Mouse (Mus musculus) limb, embryonic 12.5 days (tissue): ENCODE results near the gene Tpcn2. TPM values are rescaled to one million over a fixed set of nuclear protein-coding genes. Genes with fewer than 3 reads are reported as not detected.
A peak's percentile ranks its signal among the peaks of the same experiment; 100 is the strongest.

Experiments
- ATAC-seq: fragments of 200-750 bp; cut with Nextera tagmentation; 2 replicates; pipeline ENCODE4 v1.8.0; 2017; ENCODE audit warnings: low read depth, moderate TSS enrichment; ENCODE audit not compliant: insufficient number of reproducible peaks, insufficient read depth, low FRiP score, low TSS enrichment
- H3K27ac ChIP-seq: fragments of 300-500 bp; sonication (generic); 2 replicates; pipeline ENCODE4 v1.5.1; 2016; ENCODE audit warnings: mild to moderate bottlenecking, moderate library complexity
- H3K27me3 ChIP-seq: fragments of 300-500 bp; sonication (generic); 2 replicates; pipeline ENCODE4 v1.6.1; 2016; ENCODE audit warnings: mild to moderate bottlenecking, moderate library complexity
- H3K36me3 ChIP-seq: fragments of 300-500 bp; sonication (generic); 2 replicates; pipeline ENCODE4 v1.6.1; 2016; ENCODE audit warnings: mild to moderate bottlenecking, moderate library complexity
- H3K4me1 ChIP-seq: fragments of 300-500 bp; sonication (generic); replicated peaks from 2 replicates; pipeline ENCODE4 v1.6.1; 2016
- H3K4me2 ChIP-seq: fragments of 300-500 bp; sonication (generic); 2 replicates; pipeline ENCODE4 v1.6.1; 2016; ENCODE audit warnings: mild to moderate bottlenecking, moderate library complexity
- H3K4me3 ChIP-seq: fragments of 300-500 bp; sonication (generic); replicated peaks from 2 replicates; pipeline ENCODE4 v1.5.1; 2016; ENCODE audit warnings: mild to moderate bottlenecking
- H3K9ac ChIP-seq: fragments of 300-500 bp; sonication (generic); replicated peaks from 2 replicates; pipeline ENCODE4 v1.6.1; 2016; ENCODE audit warnings: mild to moderate bottlenecking, moderate library complexity
- H3K9me3 ChIP-seq: fragments of 300-500 bp; sonication (generic); 2 replicates; pipeline ENCODE4 v1.6.1; 2016; ENCODE audit warnings: mild to moderate bottlenecking, moderate library complexity
- WGBS: fragments of 180-500 bp; shearing (Covaris S2); methylation state at CpG from one replicate; pipeline ENCODE4 v1.1.7; 2016; 5-methylcytosine and 5-hydroxymethylcytosine counted together
- polyA plus RNA-seq: library from polyadenylated mRNA; unstranded; fragments of >200 nt; fragmentation: Nextera tagmentation; extraction: Ambion mirVana; gene quantifications from 2 replicates; pipeline ENCODE4 v1.2.1, GENCODE M21; 2016

Gene Tpcn2
- polyA plus RNA-seq = 9.1 and 10.2 TPM in 2 replicates

DNA sequence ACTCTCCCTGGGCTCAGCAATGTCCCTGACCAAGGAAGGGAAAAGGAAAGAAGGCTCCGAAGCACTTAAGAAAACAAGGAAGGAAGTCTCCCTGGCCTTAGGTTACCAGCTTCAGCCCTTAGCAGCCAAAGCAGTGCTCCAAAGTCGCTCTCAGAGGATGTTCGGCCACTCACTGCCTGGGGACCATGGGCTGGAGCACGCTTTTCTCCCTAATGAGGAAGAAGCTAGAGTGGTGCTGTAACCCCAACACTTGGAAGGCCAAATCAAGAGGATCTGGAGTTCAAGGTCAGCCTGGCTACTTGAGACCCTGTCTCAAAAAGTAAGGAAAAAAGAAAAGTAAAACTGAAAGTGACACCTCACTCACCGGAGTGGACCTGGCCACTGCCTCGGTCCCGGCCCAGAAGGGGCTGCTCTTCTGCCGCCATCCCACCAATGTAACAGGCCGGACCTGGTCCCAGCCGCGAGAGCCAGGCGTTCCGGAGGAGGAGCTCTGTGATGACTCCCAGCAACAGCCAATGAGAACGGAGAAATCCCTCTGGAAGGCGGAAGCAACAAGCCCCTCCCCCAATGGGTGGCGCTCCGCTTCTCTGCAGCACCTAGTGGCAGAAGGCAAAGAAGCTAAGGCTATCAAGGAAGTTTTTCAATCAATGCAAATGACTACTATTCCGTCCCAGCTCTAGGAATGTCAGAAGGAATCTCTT is at the start of gene Tpcn2:
Gene Tpcn2, minus strand, starts transcription at position 525 of the 701 bp plus-strand sequence.
- peak within 1 kb of the TSS; percentile 58 for H3K4me3 ChIP-seq
- ATAC-seq = peak; percentile 89
- peak within 1 kb of the TSS; percentile 82 for H3K4me2 ChIP-seq
- WGBS = 4% methylated on average over 18 of the region's 18 CpGs
- no peaks in the 10 kb centered on the region for H3K9me3 ChIP-seq
- H3K4me1 ChIP-seq = peaks cover 27% of the 10 kb centered on the region
- H3K27ac ChIP-seq = peak within 1 kb of the TSS; percentile 35; the same call in 1 of the 2 replicates
- peaks cover 16% of the 10 kb centered on the region for H3K36me3 ChIP-seq
- H3K9ac ChIP-seq = peak within 1 kb of the TSS; percentile 71
- no peaks in the 10 kb centered on the region for H3K27me3 ChIP-seq

DNA sequence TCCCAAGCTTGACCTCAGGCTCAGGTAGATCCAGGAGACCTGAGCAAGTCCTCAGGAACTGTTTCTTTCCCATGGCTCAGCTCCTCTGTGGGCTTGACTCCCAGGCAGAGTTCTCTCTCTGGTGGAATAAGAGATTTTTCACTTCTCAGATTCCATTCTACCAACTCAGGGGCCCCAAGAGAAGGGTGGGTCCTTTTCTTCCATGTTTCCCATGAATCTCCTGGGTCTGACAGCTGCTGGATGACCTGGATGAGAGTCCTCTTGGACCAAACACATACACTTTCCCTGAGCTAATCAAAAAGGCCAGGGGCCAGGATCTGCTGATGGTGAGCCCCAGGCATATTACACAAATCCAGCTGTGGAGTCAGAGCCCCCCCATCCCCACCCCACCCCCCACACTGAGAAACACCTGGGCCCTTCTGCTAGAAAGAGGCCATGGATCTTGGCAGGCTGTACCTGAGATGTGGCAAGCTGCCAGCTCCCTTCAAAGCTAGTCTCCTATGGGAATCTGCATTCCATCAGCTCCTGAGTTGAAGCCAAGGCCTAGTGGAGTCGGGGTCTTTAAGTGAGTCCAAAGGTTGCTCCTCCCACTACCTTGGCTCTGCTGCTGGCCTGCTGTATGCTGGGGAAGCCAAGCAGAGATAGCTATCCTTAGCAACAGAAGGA is 48.7 kb upstream of the Tpcn2 start:
- peak overlapping the region; percentile 64 for H3K27ac ChIP-seq
- ATAC-seq = 0 out of 2 replicates have a peak, but pooled peaks have one; percentile 35
- no peaks in the 10 kb centered on the region for H3K9me3 ChIP-seq
- no peak overlapping the region for H3K4me3 ChIP-seq
- H3K27me3 ChIP-seq = no peaks in the 10 kb centered on the region
- H3K4me1 ChIP-seq = peaks cover 38% of the 10 kb centered on the region
- H3K36me3 ChIP-seq = no peaks in the 10 kb centered on the region
- 21% methylated on average over 1 of the region's 1 CpGs for WGBS
- H3K9ac ChIP-seq = no peak overlapping the region
- no peak overlapping the region for H3K4me2 ChIP-seq

DNA sequence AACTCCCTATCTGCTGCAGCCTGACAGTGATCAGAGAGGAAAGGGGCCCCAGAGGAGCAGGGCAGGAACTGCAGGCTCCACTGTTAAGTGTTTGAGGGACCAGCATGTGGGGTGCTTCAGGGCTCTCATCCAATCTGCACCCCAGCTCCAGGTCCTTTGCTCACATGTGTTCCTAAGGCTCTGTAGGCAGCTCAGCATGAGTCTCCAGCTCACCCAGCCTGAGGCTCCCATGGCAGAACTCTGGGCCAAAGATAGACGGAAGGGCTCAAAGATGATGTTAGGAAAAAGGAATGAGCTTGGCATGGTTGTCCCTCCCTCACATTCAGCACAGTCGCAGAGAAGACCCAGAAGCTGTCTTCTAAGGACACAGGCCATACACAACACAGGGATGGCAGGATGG is 46.8 kb upstream of the Tpcn2 start:
- Histone ChIP-seq H3K36me3 (no peaks in the 10 kb centered on the region), H3K4me2 (no peak overlapping the region), H3K27ac (0 out of 2 replicates have a peak overlapping the region, but pooled peaks have one; percentile 84), H3K4me3 (no peak overlapping the region), H3K9me3 (no peaks in the 10 kb centered on the region), H3K27me3 (no peaks in the 10 kb centered on the region), H3K4me1 (peaks cover 38% of the 10 kb centered on the region), H3K9ac (no peak overlapping the region)
- ATAC-seq = no peak
- WGBS = 76% methylated on average over 2 of the region's 2 CpGs

DNA sequence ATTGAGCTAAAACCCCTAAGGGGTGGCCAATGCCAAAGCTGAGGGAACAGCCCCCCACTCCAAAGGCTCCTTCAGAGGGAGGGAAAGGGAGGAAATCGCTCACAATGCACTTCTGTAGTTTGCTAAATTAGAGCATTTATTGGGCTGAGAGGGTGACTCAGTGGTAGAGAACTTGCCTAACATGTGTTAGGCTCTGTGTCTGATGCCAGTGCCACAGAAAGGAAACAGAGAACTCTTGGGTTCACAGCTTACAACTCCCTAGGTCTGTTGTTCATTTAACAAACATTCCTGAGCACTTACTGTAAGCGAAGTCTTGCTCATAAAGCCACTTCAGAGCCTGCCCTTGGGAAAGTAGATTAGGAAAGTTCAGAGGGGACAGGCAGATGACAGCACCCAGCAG is 46.2 kb upstream of the Tpcn2 start:
- no peaks in the 10 kb centered on the region for H3K9me3 ChIP-seq
- no peaks in the 10 kb centered on the region for H3K36me3 ChIP-seq
- WGBS = 33% methylated on average over 2 of the region's 2 CpGs
- H3K4me2 ChIP-seq = no peak overlapping the region
- no peak overlapping the region for H3K4me3 ChIP-seq
- no peaks in the 10 kb centered on the region for H3K27me3 ChIP-seq
- ATAC-seq = no peak
- peaks cover 38% of the 10 kb centered on the region for H3K4me1 ChIP-seq
- H3K9ac ChIP-seq = no peak overlapping the region
- peak overlapping the region; percentile 84 for H3K27ac ChIP-seq

DNA sequence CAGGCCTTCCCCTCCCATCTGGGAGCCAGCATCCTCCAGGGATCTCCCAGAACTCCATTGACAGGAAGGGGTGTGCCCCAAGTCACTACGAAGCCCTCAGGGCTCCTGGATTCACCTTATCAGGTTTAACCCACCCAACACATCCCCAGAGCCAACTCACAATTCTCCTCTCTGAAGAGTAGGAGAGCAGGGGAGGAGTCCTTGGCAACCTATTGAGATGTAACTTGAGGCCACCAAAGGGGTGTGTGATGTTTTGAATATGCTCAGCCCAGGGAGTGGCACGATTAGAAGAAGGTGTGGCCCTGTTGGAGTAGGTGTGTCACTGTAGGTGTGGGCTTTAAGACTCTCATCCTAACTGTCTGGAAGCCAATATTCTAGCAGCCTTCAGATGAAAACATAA is 41.9 kb upstream of the Tpcn2 start:
- ATAC-seq = no peak
- Histone ChIP-seq H3K4me3 (no peak overlapping the region), H3K4me2 (no peak overlapping the region), H3K27me3 (no peaks in the 10 kb centered on the region), H3K9ac (no peak overlapping the region), H3K4me1 (peaks cover 16% of the 10 kb centered on the region), H3K36me3 (no peaks in the 10 kb centered on the region), H3K27ac (no peak overlapping the region), H3K9me3 (no peaks in the 10 kb centered on the region)
- 23% methylated on average over 2 of the region's 2 CpGs for WGBS

DNA sequence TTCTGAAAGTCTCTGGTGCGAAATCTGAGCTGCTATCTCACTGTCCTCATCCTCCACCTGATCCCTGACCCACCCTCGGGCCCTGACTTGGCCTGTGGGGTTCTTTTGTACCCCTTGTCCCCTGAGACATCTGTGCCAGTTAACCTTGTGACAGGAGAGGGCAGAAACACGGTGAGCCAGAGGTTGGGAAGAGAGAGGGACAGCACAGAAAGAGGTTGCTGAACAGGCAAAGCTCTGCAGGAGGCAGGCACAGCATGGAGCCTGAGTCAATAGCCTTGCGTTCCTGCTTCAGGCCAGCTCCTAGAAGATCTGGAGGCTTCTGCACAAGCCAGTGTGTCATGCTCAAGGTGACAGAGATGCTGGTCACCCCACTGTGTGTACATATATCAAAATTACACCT is 39.8 kb upstream of the Tpcn2 start:
- H3K4me2 ChIP-seq = no peak overlapping the region
- H3K27me3 ChIP-seq = no peaks in the 10 kb centered on the region
- no peak for ATAC-seq
- no peaks in the 10 kb centered on the region for H3K9me3 ChIP-seq
- H3K27ac ChIP-seq = no peak overlapping the region
- 36% methylated on average over 4 of the region's 4 CpGs for WGBS
- no peaks in the 10 kb centered on the region for H3K36me3 ChIP-seq
- H3K9ac ChIP-seq = no peak overlapping the region
- no peak overlapping the region for H3K4me3 ChIP-seq
- no peaks in the 10 kb centered on the region for H3K4me1 ChIP-seq

DNA sequence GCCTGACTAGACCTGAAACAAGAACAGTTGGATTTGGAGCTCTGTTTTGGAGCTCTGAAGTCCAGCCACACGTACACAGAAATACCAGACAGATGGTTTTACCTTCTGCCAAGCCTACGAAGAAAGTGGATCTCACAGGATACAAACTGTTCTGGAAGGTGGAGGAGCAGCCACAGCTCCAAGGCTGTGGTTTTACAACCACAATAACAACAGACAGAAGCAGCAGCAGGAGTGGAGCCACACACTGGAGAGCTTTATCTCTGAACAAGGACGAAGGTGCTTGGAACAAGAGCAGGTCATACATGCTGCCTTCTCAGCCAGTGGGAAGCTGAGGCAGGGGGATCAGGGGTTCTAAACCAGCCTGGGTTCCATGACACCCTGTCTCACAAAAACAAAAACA is 35.7 kb upstream of the Tpcn2 start:
- no peak for ATAC-seq
- Histone ChIP-seq H3K4me2 (no peak overlapping the region), H3K4me1 (no peaks in the 10 kb centered on the region), H3K36me3 (no peaks in the 10 kb centered on the region), H3K9ac (no peak overlapping the region), H3K27me3 (0 out of 2 replicates have a peak, but pooled peaks cover 4% of the 10 kb centered on the region), H3K4me3 (no peak overlapping the region), H3K9me3 (no peaks in the 10 kb centered on the region), H3K27ac (no peak overlapping the region)
- WGBS = 50% methylated on average over 3 of the region's 3 CpGs

DNA sequence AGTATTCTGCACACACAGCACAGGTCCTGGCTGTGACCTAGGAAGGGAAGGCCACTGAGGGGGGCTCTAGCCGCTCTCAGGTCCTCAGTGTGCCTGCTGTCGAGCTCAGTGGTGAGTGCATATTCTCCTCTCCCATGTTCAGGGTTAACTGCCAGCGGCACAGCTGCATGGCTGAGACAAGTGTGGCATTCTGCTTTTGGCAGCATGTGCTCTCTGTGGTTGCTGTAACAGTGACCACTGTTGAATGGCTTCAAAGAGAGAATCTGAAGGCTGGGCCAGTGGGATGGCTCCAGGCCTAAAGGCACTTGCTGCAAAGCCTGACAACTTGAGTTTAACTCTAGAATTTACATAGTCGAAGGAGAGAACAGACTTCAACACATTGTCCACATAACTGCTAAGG is 33.7 kb upstream of the Tpcn2 start:
- no peak for ATAC-seq
- Histone ChIP-seq H3K9ac (no peak overlapping the region), H3K27me3 (0 out of 2 replicates have a peak, but pooled peaks cover 4% of the 10 kb centered on the region), H3K4me3 (no peak overlapping the region), H3K9me3 (no peaks in the 10 kb centered on the region), H3K4me2 (no peak overlapping the region), H3K36me3 (no peaks in the 10 kb centered on the region), H3K27ac (no peak overlapping the region), H3K4me1 (no peaks in the 10 kb centered on the region)
- WGBS = 75% methylated on average over 4 of the region's 4 CpGs

DNA sequence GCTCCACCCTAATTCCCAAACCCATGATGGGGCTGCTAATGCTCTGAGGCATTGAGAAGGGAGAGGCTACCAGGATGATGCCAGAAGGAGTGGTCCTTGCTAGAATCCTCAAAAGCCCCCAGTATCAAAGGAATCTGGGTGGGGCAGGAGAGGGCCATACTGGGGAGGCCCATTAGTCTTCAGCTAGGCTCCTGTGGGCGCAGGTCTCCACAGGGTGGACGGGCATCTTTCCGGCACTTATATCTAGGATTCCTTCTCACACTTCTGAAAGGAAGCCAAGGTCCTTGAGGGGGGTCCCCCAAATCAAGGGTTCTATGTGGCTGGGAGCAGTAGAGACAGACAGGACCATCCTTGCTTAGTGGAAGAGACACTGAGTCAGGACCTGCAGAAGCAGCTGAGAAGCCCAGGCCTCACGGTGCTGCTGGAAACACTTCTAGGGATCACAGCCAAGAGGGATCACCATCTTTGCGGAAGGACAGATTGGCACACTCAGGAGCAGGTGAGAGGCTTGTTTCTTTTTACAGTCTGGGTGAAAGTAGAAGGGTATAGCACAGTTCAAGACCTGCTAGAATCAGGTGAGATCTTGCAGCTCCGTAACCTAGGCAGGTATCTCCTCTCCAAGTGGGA is 31.1 kb upstream of the Tpcn2 start, which contains the start of gene Mrgprd:
Gene Mrgprd, plus strand, starts transcription at position 51 of the 627 bp plus-strand sequence.
- Histone ChIP-seq H3K9me3 (no peaks in the 10 kb centered on the region), H3K9ac (no peak within 1 kb of the TSS), H3K36me3 (no peaks in the 10 kb centered on the region), H3K4me3 (no peak within 1 kb of the TSS), H3K27ac (no peak within 1 kb of the TSS), H3K4me2 (no peak within 1 kb of the TSS), H3K27me3 (0 out of 2 replicates have a peak, but pooled peaks cover 4% of the 10 kb centered on the region), H3K4me1 (no peaks in the 10 kb centered on the region)
- no peak for ATAC-seq
- WGBS = 88% methylated on average over 6 of the region's 6 CpGs

DNA sequence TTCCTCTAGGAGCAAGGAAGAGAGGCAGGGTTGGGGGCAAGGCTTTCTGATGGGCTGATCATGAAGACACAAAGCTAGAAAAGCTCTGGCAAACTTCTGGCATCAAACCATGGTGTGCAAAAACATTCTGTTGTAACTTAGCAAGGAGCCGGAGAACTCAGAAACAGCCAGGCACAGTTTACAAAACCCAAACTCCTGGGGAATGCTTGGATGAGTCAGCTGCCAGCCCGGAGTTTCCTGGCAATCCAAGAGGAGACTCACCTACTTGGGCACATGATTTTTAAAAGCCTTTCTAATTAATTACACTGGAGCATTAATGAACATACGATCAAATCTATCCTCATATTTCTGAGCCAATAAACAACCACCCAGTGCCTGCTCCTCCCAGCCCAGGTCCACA is 28.3 kb upstream of the Tpcn2 start:
- no peak for ATAC-seq
- H3K27me3 ChIP-seq = 0 out of 2 replicates have a peak, but pooled peaks cover 4% of the 10 kb centered on the region
- peaks cover 4% of the 10 kb centered on the region; the same call in 1 of the 2 replicates for H3K4me1 ChIP-seq
- no peaks in the 10 kb centered on the region for H3K9me3 ChIP-seq
- no peak overlapping the region for H3K9ac ChIP-seq
- 87% methylated on average over 3 of the region's 3 CpGs for WGBS
- H3K4me2 ChIP-seq = no peak overlapping the region
- H3K36me3 ChIP-seq = no peaks in the 10 kb centered on the region
- H3K4me3 ChIP-seq = no peak overlapping the region
- no peak overlapping the region for H3K27ac ChIP-seq

DNA sequence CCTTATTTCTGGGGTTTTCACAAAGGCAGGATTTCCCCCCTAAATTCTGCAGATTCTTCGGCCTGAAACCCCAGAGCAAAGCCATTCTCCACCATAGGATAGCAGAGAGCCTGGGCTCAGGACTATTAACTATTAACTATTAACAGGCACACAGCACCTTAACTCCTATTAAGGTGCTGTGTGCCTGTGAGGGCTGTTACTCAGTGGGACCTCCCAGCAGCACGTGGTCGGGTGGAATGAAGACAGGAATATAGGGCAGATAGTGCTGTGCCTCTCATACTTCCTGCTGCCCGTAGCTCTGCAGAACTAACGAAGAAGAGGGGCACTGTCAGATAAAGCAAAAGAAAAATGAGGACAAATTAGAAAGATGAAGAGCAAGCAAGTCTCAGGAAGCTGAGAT is 26.7 kb upstream of the Tpcn2 start:
- Histone ChIP-seq H3K4me1 (peaks cover 4% of the 10 kb centered on the region; the same call in 1 of the 2 replicates), H3K27me3 (0 out of 2 replicates have a peak, but pooled peaks cover under 1% of the 10 kb centered on the region), H3K9me3 (no peaks in the 10 kb centered on the region), H3K4me2 (no peak overlapping the region), H3K36me3 (no peaks in the 10 kb centered on the region), H3K9ac (no peak overlapping the region), H3K27ac (no peak overlapping the region), H3K4me3 (no peak overlapping the region)
- ATAC-seq = no peak
- WGBS = 71% methylated on average over 5 of the region's 5 CpGs
